Mouse (Mus musculus) limb, embryonic 14.5 days (tissue): ENCODE measurements around the gene Smtnl2. TPM values are rescaled to one million over a fixed set of nuclear protein-coding genes. Genes with fewer than 3 reads are reported as not detected.
A peak's percentile ranks its signal among the peaks of the same experiment; 100 is the strongest.

Experiments used
- ATAC-seq: fragments of 200-750 bp; cut with Nextera tagmentation; 2 replicates; pipeline ENCODE4 v1.8.0; 2017; ENCODE audit warnings: low read depth, moderate number of reproducible peaks, moderate TSS enrichment; ENCODE audit not compliant: low FRiP score
- DNase-seq: peaks from one replicate; pipeline ENCODE4 v3.0.0-alpha.2; 2015; ENCODE audit warnings: low spot score
- H3K27ac ChIP-seq: fragments of 300-500 bp; sonication (generic); replicated peaks from 2 replicates; pipeline ENCODE4 v1.5.1; 2014; ENCODE audit warnings: low read depth, mild to moderate bottlenecking, low read length, moderate library complexity, mixed read lengths
- H3K27me3 ChIP-seq: fragments of 300-500 bp; sonication (generic); 2 replicates; pipeline ENCODE4 v1.6.1; 2014; ENCODE audit warnings: low read length, mixed read lengths; ENCODE audit not compliant: control insufficient read depth, insufficient read depth
- H3K36me3 ChIP-seq: fragments of 300-500 bp; sonication (generic); 2 replicates; pipeline ENCODE4 v1.6.1; 2014; ENCODE audit warnings: mild to moderate bottlenecking, low read length, moderate library complexity, mixed read lengths; ENCODE audit not compliant: control insufficient read depth, insufficient read depth
- H3K4me1 ChIP-seq: fragments of 300-500 bp; sonication (generic); 2 replicates; pipeline ENCODE4 v1.6.1; 2014; ENCODE audit warnings: antibody characterized with exemption, low read length, mixed read lengths; ENCODE audit not compliant: control insufficient read depth, insufficient read depth
- H3K4me2 ChIP-seq: fragments of 300-500 bp; sonication (generic); replicated peaks from 2 replicates; pipeline ENCODE4 v1.6.1; 2014; ENCODE audit warnings: low read depth, mild to moderate bottlenecking, low read length, moderate library complexity; ENCODE audit not compliant: severe bottlenecking
- H3K4me3 ChIP-seq: fragments of 300-500 bp; sonication (generic); replicated peaks from 2 replicates; pipeline ENCODE4 v1.5.1; 2014; ENCODE audit warnings: low read length
- H3K9ac ChIP-seq: fragments of 300-500 bp; sonication (generic); 2 replicates; pipeline ENCODE4 v1.6.1; 2014; ENCODE audit warnings: mild to moderate bottlenecking, low read depth, low read length, moderate library complexity; ENCODE audit not compliant: severe bottlenecking
- H3K9me3 ChIP-seq: fragments of 300-500 bp; sonication (generic); 2 replicates; pipeline ENCODE4 v1.6.1; 2016; ENCODE audit warnings: low read length; ENCODE audit not compliant: control insufficient read depth
- POLR2A ChIP-seq: fragments of 200-500 bp; IDR thresholded peaks from 2 replicates; pipeline ENCODE4 v1.8.0; 2012; ENCODE audit warnings: inconsistent platforms, mild to moderate bottlenecking, moderate library complexity, borderline replicate concordance; ENCODE audit not compliant: insufficient read depth, insufficient read length; ENCODE audit errors: extremely low read depth
- WGBS: fragments of 180-500 bp; shearing (Covaris S2); extraction: QIAGEN DNeasy Blood & Tissue Kit; methylation state at CpG from one replicate; pipeline ENCODE4 v1.1.7; 2014; 5-methylcytosine and 5-hydroxymethylcytosine counted together
- polyA plus RNA-seq, 2 experiments: library from polyadenylated mRNA; depleted of rRNA in 1 of 2; stranded (reverse) in 1 of 2; unstranded in 1 of 2; fragments of >200 nt; fragmentation: Nextera tagmentation in 1 of 2; extraction: Ambion mirVana in 1 of 2; gene quantifications; 2 replicates each; pipeline versions ENCODE4 v1.2.1 to v1.2.3; 2012 to 2014

The Smtnl2 gene
- polyA plus RNA-seq, 2 experiments = 23.9 to 31.9 TPM

DNA sequence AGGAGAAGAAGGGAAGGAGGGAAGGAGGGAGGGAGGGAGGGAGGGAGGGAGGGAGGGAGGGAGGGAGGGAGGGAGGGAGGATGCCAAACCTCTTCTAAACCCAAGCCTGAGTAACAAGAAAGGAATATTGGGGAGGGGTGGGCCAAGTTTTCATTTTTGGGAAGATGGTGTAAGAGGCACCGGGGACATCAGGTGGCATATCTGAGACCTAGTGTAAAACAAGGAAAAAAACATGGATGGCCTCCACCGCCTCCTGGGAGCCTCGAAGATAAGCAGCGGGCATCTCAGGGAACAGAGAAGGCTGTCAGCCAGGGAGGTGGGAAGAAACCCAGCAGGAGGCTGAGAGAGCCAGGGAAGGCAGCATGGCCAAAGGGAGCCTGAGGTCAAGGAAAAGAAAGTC lies 6.0 kb downstream of the Smtnl2 start:
- H3K36me3 ChIP-seq = 0 out of 2 replicates have a peak, but pooled peaks cover 6% of the 10 kb centered on the region
- TF ChIP-seq POLR2A = no peak
- H3K9me3 ChIP-seq = no peaks in the 10 kb centered on the region
- no peak overlapping the region for H3K4me2 ChIP-seq
- ATAC-seq (no peak), DNase-seq (no peak)
- no peak overlapping the region for H3K9ac ChIP-seq
- H3K4me3 ChIP-seq = no peak overlapping the region
- no peaks in the 10 kb centered on the region for H3K27me3 ChIP-seq
- WGBS = 56% methylated on average over 4 of the region's 4 CpGs
- no peak overlapping the region for H3K27ac ChIP-seq
- peaks cover 7% of the 10 kb centered on the region for H3K4me1 ChIP-seq

DNA sequence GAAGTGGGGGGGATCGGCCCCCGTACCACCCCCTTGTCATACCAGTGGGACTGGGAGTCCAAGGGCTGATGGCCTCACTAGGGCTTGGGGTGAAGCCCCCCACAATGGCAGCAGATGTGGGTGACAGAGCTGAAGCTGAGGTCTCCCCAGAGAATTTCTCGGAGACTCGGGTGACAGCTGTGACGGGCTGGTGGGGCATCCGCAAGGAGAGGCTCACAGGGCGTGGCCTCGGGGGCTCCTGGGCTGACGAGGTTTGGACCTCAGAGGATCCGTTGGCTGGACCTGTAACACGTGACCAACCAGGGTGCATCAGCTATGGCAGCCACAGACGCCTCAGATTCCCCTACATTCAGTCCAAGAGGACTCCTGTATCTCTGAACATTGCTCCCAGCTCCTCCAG lies 8.5 kb downstream of the Smtnl2 start:
- Histone ChIP-seq H3K27me3 (no peaks in the 10 kb centered on the region), H3K36me3 (peaks cover 6% of the 10 kb centered on the region; the same call in 1 of the 2 replicates), H3K4me3 (no peak overlapping the region), H3K9ac (no peak overlapping the region), H3K9me3 (no peaks in the 10 kb centered on the region), H3K4me2 (no peak overlapping the region), H3K27ac (no peak overlapping the region), H3K4me1 (no peaks in the 10 kb centered on the region; the same call in 1 of the 2 replicates)
- 78% methylated on average over 12 of the region's 12 CpGs for WGBS
- TF ChIP-seq POLR2A = no peak
- no peak for DNase-seq
- ATAC-seq = no peak

DNA sequence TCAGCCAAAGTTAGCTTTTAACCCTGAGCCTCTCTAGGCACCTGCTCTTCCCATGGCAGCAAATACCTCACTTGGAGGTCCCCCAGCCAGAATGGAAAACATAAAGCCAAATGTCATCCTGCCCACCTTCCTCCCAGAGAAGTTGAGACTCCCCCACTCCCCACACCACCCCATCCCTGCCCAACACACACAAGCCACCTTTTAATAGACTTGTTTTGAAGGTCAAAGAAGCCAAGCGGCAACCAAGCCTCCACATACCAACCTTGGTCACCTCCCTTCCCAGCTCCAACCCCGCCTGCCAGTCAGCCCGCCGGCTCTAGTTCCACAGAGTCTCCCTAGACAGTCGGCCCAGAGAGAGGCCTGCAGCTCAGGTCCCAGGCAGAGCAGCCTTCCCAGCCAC lies 9.5 kb downstream of the Smtnl2 start:
- H3K9me3 ChIP-seq = no peaks in the 10 kb centered on the region
- ATAC-seq (no peak), DNase-seq (no peak)
- no peaks in the 10 kb centered on the region for H3K27me3 ChIP-seq
- H3K4me2 ChIP-seq = no peak overlapping the region
- no peak overlapping the region for H3K9ac ChIP-seq
- no peak for TF ChIP-seq POLR2A
- peaks cover 6% of the 10 kb centered on the region; the same call in 1 of the 2 replicates for H3K36me3 ChIP-seq
- WGBS = 77% methylated on average over 5 of the region's 5 CpGs
- H3K4me1 ChIP-seq = peaks cover 6% of the 10 kb centered on the region; the same call in 1 of the 2 replicates
- no peak overlapping the region for H3K27ac ChIP-seq
- no peak overlapping the region for H3K4me3 ChIP-seq

DNA sequence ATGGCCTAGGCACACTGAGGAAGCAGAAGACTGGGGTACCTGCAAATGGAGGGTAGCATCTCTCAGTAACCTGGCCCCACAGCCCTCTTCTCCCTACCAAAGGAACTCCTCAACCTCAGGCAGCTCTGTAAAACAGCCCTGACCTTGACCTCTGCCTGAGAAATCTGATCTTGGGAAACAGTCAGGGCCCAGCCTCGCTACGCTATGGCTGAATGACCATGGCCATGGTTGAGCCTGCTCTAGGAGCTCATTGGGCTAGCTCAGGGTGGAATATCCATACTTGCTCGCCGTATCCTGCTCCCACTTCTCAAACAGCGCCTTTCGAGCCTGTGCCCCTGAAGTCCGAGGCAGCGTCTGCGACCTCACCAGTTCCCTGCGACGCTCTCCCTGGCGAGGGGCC lies 10.4 kb downstream of the Smtnl2 start:
- H3K36me3 ChIP-seq = peaks cover 6% of the 10 kb centered on the region; the same call in 1 of the 2 replicates
- H3K4me1 ChIP-seq = peaks cover 16% of the 10 kb centered on the region
- no peaks in the 10 kb centered on the region for H3K9me3 ChIP-seq
- TF ChIP-seq POLR2A = no peak
- DNase-seq (no peak), ATAC-seq (no peak)
- H3K27me3 ChIP-seq = no peaks in the 10 kb centered on the region
- H3K4me3 ChIP-seq = no peak overlapping the region
- H3K27ac ChIP-seq = no peak overlapping the region
- no peak overlapping the region for H3K4me2 ChIP-seq
- H3K9ac ChIP-seq = no peak overlapping the region
- 81% methylated on average over 12 of the region's 12 CpGs for WGBS

DNA sequence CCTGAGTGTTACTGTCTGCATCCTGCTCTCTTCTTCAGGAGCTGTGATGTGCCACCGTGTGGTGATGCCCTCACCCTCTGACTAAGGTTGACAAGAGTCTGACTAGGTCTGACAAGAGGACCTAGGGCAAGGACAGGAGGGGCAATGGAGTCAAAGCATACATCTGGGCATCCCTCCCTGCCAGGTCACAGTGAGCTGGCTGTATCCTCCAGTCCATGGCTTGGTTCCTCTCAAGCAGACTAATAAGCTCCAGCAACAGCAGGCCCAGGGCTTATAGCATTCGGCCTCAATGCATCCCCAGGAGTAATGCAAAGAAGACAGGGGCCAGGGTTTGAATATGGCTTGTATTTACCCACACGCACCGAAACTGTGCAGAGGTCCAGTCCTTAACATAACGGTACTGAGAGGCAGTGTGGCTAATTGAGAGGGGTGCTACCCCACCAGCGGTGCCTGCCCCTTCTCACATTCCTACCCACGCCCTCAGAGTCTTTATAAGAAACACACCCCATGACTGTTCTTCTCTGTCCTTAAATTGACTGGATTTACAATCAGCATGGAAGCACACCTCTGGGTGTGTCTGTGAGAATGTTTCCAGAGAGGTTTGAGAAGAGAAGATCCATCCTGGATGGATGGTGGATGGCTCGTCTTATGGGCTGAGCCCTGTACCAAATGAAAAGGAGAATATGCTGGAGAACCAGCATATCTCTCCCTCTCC lies 13.5 kb downstream of the Smtnl2 start:
- Histone ChIP-seq H3K4me2 (no peak overlapping the region), H3K27ac (no peak overlapping the region), H3K9ac (no peak overlapping the region), H3K27me3 (no peaks in the 10 kb centered on the region), H3K4me3 (no peak overlapping the region), H3K36me3 (peaks cover 6% of the 10 kb centered on the region; the same call in 1 of the 2 replicates), H3K4me1 (peaks cover 18% of the 10 kb centered on the region), H3K9me3 (no peaks in the 10 kb centered on the region)
- 71% methylated on average over 8 of the region's 8 CpGs for WGBS
- no peak for DNase-seq
- no peak for TF ChIP-seq POLR2A
- ATAC-seq = no peak

DNA sequence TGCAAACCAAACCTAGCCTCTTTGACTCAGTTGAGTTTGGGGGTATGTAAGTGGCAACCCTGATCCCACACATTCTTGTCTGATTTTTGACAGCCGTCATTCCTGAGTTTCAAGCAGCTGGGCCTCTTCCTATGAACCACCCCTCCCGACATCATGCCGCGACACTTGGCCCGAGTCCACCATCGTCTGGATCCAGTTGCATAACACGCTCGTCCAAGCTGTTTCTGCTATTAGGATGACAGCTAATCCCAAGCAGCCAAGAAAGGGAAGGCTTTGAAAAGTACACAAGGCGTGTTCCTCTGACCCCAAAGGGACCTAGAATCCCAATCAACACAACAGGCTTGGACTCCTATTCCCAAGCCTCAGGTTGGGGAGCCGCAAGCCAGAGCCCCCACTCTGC lies 14.4 kb downstream of the Smtnl2 start:
- ATAC-seq (peak; percentile 39; the same call in 1 of the 2 replicates), DNase-seq (peak; percentile 58)
- no peak overlapping the region for H3K4me3 ChIP-seq
- no peaks in the 10 kb centered on the region for H3K9me3 ChIP-seq
- 54% methylated on average over 10 of the region's 10 CpGs for WGBS
- H3K4me2 ChIP-seq = no peak overlapping the region
- no peak for TF ChIP-seq POLR2A
- H3K9ac ChIP-seq = no peak overlapping the region
- peak overlapping the region; percentile 52 for H3K27ac ChIP-seq
- H3K4me1 ChIP-seq = peaks cover 18% of the 10 kb centered on the region
- H3K36me3 ChIP-seq = peaks cover 6% of the 10 kb centered on the region; the same call in 1 of the 2 replicates
- no peaks in the 10 kb centered on the region for H3K27me3 ChIP-seq
